Mouse (Mus musculus) cerebellum, adult 11 months (tissue): ENCODE results near the gene Rtn4r.

Experiments used
- DNase-seq: peaks from one replicate; pipeline ENCODE4 v3.0.0; 2022

Rtn4r gene

DNA sequence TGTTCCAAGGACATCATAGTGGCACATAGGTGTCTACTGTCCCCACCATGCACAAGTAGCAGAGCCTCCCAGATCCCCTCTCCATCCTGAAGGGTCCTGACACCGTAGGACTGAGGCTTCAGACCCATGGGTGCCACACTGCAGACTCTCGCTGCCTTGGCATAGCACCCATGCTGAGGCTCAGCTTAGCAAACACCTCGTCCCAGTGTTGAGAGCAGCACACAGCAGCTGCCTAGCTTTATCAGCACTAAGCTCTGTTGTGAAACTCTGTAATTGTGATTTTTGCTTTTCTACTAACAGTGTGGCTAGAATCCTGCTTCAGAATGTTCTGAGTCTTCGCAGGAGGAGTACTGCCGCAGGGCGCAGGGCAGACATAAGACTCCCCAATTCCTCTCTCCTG is 70.4 kb downstream of the Rtn4r start:
- no peak for DNase-seq

DNA sequence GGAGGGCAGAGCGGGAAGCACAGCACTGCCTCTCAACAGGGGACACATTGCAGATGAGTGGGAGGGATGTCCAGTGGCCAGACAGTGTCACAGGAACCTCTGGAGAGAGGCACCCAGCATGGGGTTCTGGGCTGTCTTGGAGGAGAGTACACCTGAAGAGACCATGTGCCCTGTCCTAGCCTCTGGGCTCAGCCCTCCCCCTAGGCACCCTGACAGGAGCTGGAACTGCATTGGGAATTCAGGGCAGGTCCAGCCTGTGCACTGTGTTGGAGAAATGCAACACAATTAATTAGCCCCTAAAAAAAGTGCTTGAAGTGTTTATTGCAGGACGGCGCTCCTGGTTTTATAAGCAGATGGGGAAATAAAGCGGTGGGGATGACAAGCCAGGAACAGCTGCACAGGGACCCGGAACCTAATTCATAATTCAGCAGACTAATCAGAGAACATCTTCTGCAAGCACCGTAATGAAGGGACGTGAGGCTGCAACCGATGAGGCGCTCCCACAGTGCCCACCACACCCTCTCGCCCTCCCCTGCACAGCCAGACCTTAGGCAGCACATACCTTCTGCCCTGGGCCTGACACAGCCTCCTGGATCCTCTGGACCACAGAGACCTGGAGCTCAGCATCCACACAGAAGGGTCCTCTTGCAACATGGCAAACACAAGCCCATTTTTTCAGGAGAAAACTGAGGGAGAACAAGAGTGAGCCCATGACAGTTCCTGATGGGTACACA is 71.1 kb downstream of the Rtn4r start:
- DNase-seq, result no peak

DNA sequence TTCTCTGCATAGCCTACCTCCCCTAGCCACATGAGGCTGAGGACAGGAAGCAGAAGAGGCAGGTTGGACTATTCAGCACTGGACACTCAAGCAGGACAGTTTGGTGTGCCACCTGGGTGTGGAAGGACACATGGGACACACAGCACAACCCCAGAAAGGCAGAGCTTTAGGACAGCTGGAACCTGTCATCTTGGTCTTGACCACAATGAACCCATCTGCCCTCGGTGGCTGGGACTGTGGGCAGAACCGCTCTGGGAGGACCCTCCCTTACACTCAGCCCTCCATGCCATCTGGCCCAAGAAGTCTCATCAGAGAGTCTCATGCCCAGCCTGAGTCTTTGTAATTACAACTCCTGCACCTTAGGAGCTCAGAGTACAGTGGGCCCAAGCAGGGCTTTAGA is 72.6 kb downstream of the Rtn4r start:
- DNase-seq, result no peak

DNA sequence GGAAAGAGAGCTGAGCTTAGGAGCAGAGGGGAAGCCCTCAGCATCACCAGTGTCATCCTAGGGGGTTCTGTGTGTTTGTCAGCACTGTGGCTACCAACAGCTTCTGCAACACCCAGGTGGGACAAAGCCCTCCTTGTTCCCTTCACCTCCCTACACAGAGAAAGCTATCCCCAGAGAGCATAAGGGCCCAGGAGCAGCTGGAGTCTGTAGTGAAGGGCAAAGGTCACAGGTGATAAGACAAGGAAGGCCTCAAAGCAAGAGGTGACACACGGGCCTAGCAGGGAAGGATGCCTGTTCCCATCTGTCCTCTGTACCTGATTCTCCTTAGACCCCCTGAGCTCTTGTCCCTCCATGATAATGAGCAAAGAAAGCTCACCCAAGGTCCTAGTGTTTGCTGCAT is 74.2 kb downstream of the Rtn4r start:
- no peak for DNase-seq
